Mouse (Mus musculus) ZHBTc4 (cell line): Measurements from ENCODE around the gene Smo.

Experiments
- DNase-seq: peaks from one replicate; pipeline ENCODE4 v3.0.0-alpha.2; 2011; ENCODE audit warnings: low read depth, low spot score

The Smo gene

GRCm38 (mm10) chr6:29735336-29735688 lies at the start of gene Smo:
TSS of gene Smo (plus strand) at chr6:29735503.
- peak; percentile 90 for DNase-seq

- DNase-seq = no peak
Observed at GRCm38 (mm10) chr6:29685952-29686351, 49.4 kb upstream of the Smo start.

- no peak for DNase-seq
Observed at GRCm38 (mm10) chr6:29689458-29689857, 45.8 kb upstream of the Smo start.

- DNase-seq = peak; percentile 89
Observed at GRCm38 (mm10) chr6:29693953-29694352, 41.4 kb upstream of the Smo start, which contains the start of gene Tspan33. TSS of gene Tspan33 (plus strand) at chr6:29694222.

GRCm38 (mm10) chr6:29694375-29695289 lies 40.7 kb upstream of the Smo start:
- DNase-seq = no peak

DNA sequence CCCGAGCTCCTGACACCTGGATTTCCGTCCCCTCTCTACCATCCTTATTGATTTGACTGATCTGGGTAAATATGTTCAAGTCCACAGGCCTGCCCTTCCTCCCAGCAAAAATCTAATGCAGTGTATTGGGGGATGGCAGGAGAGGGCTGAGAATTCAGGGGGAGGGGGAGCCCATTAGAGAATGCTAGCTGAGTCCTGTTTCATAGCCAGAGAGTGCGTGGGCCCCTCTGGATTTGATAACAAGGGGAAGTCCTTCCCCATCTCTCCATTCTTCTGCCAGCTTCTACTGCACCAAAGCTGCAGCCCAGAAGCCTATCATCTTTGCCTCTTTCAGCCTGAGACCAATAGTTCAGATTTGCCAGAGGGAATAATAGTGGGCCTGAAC lies 40.0 kb upstream of the Smo start:
- no peak for DNase-seq

- DNase-seq = no peak
Observed at GRCm38 (mm10) chr6:29695975-29696374, 39.3 kb upstream of the Smo start.

- DNase-seq = no peak
Observed at GRCm38 (mm10) chr6:29697139-29697538, 38.2 kb upstream of the Smo start.

DNA sequence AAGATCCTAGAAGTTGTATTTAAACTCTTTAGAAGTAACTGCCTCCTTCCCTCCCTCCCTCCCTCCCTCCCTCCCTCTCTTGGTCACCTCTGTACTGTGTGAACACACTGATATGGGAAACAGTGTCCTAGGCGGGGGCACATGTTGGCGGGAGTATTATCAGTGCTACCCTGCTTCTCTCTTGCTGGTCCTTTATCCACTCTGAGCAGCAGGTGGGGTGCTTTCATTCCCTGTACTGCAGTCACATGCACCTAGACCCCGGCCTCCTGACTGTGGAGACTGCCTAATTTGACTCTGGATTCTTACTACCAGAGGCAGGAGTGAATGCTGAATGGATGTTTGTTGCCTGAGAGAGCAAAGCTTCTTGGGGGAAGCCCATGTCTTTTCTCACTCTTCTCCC lies 37.8 kb upstream of the Smo start:
- DNase-seq = no peak

GRCm38 (mm10) chr6:29699085-29699745 lies 36.1 kb upstream of the Smo start:
- DNase-seq = no peak

DNA sequence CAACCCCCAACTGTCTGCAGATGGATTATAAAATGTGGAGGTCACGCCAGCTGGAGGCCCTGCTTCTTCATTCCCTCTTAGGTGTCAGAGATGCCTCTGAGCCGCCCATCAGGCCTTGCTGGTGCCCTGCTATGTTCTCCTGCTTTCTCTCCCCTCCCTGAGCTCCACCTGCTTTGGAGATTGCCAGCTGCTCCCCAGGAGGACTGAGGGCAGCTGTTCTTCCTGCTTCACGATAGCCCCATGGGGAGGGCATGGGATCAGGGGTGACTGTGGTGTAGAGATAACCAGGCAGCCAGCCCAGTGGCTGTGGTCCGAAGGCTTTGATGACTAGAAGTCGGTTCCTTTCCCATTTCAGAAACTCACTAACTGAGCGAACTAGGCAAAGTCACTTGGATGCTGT lies 34.3 kb upstream of the Smo start:
- no peak for DNase-seq

- no peak for DNase-seq
Observed at GRCm38 (mm10) chr6:29702126-29702525, 33.2 kb upstream of the Smo start.

DNA sequence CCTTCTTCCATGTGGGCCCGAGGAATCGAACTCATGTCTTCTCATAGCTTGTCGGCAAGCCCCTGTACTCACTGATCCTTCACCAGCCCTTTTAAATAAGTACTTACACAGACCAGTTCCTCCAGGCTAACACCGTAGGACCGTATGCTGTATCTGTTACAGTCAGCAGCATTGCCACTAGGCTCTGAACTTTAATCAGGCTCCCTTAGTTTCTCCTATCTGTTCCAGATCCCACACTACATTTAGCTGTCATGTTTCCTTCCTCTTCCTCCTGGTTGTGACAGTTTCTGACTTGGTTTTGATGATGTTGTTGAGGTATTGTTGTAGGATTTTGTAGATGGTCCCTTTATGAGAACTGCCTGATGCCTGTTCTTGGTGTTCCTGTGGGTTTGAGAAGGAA lies 31.2 kb upstream of the Smo start:
- DNase-seq = no peak

GRCm38 (mm10) chr6:29707902-29708301 lies 27.4 kb upstream of the Smo start:
- DNase-seq = no peak

- no peak for DNase-seq
Observed at GRCm38 (mm10) chr6:29711318-29711717, 24.0 kb upstream of the Smo start.

GRCm38 (mm10) chr6:29712011-29712584 lies 23.2 kb upstream of the Smo start:
- DNase-seq = peak; percentile 73

DNA sequence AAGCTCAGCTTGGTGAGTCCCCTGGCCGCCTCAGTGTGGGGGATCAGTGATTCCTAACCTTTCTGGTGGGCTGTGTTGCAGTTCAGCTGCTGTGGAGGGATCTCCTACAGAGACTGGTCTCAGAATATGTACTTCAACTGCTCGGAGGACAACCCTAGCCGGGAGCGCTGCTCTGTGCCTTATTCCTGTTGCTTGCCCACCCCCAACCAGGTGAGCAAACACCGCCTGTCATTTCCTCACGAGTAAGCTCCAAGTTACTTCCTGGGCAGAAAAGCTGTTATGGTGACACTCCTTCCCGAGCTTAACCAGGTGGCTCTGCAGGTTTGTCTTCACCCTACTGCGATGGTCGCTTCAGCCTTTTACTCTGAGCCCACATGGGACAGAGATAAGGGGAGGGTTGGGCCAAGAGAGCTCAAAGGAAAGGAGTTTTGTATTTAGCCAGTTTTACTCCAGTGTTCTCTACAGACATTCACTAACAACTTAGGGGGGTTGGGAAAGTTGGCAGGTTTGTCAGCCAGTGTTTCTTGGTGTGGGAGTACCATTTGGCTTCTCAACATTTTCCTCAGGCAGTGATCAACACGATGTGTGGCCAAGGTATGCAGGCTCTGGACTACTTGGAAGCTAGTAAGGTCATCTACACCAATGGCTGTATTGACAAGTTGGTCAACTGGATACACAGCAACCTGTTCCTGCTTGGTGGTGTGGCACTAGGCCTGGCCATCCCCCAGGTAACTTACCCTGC lies 18.5 kb upstream of the Smo start:
- DNase-seq = no peak

GRCm38 (mm10) chr6:29717541-29717940 lies 17.8 kb upstream of the Smo start:
- DNase-seq = no peak

DNA sequence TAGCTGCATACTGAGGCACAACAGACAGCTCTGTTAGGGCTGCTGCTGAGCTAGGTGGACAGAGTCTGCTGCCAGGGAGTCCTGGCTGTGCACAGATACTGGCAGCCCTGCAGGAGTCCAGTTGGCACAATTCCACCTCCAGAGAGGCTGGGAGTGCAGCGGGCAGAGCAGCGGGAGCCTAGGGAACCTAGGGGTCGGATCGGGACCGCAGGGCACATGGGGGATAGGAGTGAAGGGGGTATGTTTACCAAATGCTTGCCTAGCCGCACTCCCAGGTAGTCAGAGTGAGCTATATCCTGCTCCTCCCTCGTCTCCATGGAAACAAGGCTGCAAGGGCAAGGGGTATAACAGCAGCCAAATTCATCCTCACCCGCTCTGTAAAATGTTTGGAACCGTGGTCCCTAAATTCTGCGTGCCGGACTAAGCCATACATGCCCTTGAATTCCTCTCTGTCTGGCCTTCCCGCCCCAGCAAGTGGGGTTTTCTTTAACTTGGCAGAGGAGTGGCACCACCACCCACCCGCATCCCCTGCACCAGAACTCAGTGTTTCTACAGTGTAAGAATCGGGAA lies 17.3 kb upstream of the Smo start:
- DNase-seq = peak; percentile 72

DNA sequence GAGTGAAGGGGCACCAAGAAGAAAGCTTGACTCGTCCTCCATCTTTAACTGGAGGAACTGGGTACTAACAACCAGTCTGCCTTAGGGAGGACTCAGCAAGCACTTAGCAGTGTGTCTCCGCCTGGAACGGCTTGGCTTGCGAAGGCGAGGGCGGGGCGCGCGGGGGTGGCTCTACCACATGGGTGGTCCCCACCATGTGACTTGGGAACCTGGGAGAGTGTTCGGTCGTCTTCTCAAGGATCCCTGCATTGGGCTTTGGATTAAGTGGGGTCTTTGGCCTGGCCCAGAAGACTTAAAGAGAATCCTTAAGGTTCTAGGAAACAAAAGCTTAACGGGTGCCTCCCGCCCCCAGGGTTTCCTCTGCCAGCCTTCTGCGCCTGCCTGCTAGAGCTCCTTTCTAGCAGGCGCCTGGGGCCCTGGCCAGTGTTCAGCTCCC lies 16.4 kb upstream of the Smo start:
- peak; percentile 79 for DNase-seq

DNA sequence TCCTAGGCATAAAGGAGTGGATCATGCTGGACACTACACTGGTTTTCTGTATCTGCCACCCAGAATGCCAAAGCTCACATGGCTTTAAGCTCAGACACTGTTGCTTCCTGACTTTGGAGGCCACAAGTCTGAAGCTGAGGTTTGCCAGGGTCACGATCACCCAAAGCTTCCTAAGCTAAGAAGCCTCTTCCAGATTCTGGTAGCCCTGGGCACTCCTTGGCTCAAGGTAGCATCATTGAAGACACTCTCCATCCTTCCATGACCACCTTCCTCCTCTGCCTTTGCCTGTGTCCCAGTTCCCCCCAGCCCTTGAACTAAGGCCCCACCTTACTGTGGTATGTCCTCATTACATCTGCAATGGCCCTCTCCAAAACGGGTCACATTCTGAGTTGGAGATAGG lies 13.4 kb upstream of the Smo start:
- no peak for DNase-seq
